Mouse (Mus musculus): ENCODE results near the gene Mboat7.

GRCm38 (mm10) chr7:3691919-3692318 lies 1.4 kb downstream of the Mboat7 start:
- TF ChIP-seq CTCF (IDR thresholded peaks at IDR 0.05; ENCODE audit: extremely low read depth, insufficient read depth, low read length) (no peak), POLR2A (IDR thresholded peaks at IDR 0.05; ENCODE audit: extremely low read depth, insufficient read depth, low read length) (no peak)
